Mouse (Mus musculus): Measurements from ENCODE around the gene Ncoa3. TPM values are rescaled to one million over a fixed set of nuclear protein-coding genes. Genes with fewer than 3 reads are reported as not detected.
A peak's percentile ranks its signal among the peaks of the same experiment; 100 is the strongest.

Gene Ncoa3
- polyA plus RNA-seq, 1 experiment from 2014 or later: 17.4 TPM

DNA sequence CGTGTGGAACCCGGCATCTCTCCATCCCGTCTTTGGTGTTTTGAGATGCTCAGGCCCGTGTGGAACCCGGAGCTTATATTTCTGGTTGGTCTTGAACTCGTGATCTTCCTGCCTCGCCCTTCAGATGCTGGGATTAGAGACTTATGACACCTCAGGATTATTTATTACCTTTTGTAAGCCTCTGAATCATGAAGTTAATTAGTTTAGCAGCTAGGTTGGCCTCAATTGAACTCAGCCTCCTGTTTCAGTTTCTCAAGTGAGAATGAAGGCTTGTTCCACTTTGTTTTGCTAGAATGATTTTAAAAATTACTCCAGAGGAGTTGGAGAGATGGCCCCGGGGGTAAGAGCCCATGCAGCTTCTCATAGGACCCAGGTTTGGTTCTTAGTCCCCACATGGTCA lies 3.3 kb downstream of the Ncoa3 start:
- DNase-seq (ENCODE audit: low spot score) (no peak), ATAC-seq (replicated peaks; ENCODE audit: low FRiP score) (no peak)
- no peak overlapping the region for H3K4me2 ChIP-seq (ENCODE audit: low read depth, low read length, severe bottlenecking)
- H3K36me3 ChIP-seq (ENCODE audit: control insufficient read depth, insufficient read depth, low read length): no peaks in the 10 kb centered on the region
- H3K27me3 ChIP-seq (ENCODE audit: control insufficient read depth, insufficient read depth, low read length): no peaks in the 10 kb centered on the region
- WGBS: 90% methylated on average over 8 of the region's 8 CpGs
- no peak overlapping the region for H3K4me3 ChIP-seq (ENCODE audit: low read depth, low read length)
- H3K9ac ChIP-seq (ENCODE audit: low read length): no peak overlapping the region
- no peak overlapping the region for H3K27ac ChIP-seq (ENCODE audit: low read depth, low read length)
- H3K4me1 ChIP-seq (replicated peaks; ENCODE audit: control insufficient read depth, insufficient read depth, low read length): peaks cover 9% of the 10 kb centered on the region
- peaks cover 2% of the 10 kb centered on the region; the same call in 1 of the 2 replicates for H3K9me3 ChIP-seq (ENCODE audit: control insufficient read depth, low read length)

DNA sequence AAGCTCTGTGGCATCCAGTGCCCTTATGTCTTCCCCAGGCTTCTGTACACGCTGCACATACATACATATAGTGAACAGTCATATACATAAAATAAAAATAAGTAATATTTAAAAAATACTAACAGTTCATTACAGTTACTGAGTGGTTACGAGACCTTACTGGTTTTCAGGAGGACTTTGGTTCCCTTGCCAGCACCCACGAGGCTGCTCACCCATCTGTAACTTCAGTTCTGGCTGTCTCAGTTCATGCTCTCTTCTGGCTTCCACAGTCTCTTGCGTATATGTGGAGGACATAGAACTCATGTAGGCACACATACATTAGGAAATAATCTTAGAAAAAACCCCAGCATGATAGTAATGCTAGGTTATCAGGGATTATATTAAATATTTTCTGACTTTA lies 3.7 kb downstream of the Ncoa3 start:
- Histone ChIP-seq H3K4me3 (ENCODE audit: low read depth, low read length) (no peak overlapping the region), H3K9me3 (ENCODE audit: control insufficient read depth, low read length) (peaks cover 2% of the 10 kb centered on the region; the same call in 1 of the 2 replicates), H3K9ac (ENCODE audit: low read length) (no peak overlapping the region), H3K27ac (ENCODE audit: low read depth, low read length) (no peak overlapping the region), H3K27me3 (ENCODE audit: control insufficient read depth, insufficient read depth, low read length) (no peaks in the 10 kb centered on the region), H3K4me2 (ENCODE audit: low read depth, low read length, severe bottlenecking) (no peak overlapping the region), H3K36me3 (ENCODE audit: control insufficient read depth, insufficient read depth, low read length) (no peaks in the 10 kb centered on the region), H3K4me1 (replicated peaks; ENCODE audit: control insufficient read depth, insufficient read depth, low read length) (peaks cover 11% of the 10 kb centered on the region)
- DNase-seq (ENCODE audit: low spot score) (no peak), ATAC-seq (replicated peaks; ENCODE audit: low FRiP score) (no peak)
- 91% methylated on average over 4 of the region's 4 CpGs for WGBS

DNA sequence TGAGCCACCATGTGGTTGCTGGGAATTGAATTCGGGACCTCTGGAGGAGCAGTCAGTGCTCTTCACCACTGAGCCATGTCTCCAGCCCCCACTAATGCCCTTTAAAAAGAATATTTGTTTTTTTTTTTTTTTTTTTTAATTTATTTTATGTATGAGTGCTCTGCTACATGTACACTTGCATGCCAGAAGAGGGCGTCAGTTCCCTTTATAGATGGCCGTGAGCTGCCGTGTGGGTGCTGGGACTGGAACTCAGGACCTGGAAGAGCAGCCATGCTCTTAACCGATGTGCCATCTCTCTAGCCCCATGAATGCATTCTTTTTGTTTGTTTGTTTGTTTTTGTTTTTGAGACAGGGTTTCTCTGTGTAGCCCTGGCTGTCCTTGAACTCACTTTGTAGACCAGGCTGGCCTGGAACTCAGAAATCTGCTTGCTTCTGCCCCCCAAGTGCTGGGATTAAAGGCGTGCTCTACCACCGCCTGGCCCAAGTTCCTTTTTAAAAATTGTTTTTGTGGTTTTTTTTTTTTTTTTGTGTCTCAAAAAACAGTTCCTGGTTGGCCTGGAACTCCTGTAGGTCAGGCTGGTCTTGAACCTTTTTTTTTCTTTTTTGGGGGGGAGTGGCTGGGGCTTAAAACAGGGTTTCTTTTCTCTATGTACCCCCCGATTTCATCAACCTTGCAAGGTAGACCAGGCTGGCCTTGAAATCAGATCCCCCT lies 5.0 kb downstream of the Ncoa3 start:
- Histone ChIP-seq H3K27me3 (ENCODE audit: control insufficient read depth, insufficient read depth, low read length) (no peaks in the 10 kb centered on the region), H3K36me3 (ENCODE audit: control insufficient read depth, insufficient read depth, low read length) (no peaks in the 10 kb centered on the region), H3K9me3 (ENCODE audit: control insufficient read depth, low read length) (peaks cover 2% of the 10 kb centered on the region; the same call in 1 of the 2 replicates), H3K9ac (ENCODE audit: low read length) (no peak overlapping the region), H3K4me1 (replicated peaks; ENCODE audit: control insufficient read depth, insufficient read depth, low read length) (peaks cover 14% of the 10 kb centered on the region), H3K4me3 (ENCODE audit: low read depth, low read length) (no peak overlapping the region), H3K27ac (ENCODE audit: low read depth, low read length) (no peak overlapping the region), H3K4me2 (ENCODE audit: low read depth, low read length, severe bottlenecking) (no peak overlapping the region)
- ATAC-seq (replicated peaks; ENCODE audit: low FRiP score) (no peak), DNase-seq (ENCODE audit: low spot score) (no peak)
- 93% methylated on average over 8 of the region's 8 CpGs for WGBS

DNA sequence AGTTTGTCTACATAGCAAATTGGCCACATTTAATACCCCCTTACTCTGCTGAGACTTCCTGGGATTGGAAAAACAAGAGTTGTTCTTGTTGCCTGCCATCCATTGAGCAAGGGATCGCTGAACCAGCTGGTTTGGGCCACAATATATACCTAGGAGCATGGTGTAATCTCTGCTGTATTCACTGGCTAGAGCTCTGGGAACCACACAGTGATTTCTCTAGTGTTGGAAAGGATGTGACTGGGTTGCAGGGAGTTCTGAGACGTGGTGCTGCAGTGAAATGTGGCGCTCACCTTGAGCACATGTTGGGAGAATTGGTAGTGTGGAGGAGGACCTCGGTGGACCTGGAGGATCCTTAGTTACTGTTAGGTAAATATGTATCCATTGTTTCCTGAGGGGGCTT lies 6.5 kb downstream of the Ncoa3 start:
- Histone ChIP-seq H3K4me2 (ENCODE audit: low read depth, low read length, severe bottlenecking) (no peak overlapping the region), H3K27me3 (ENCODE audit: control insufficient read depth, insufficient read depth, low read length) (no peaks in the 10 kb centered on the region), H3K4me1 (replicated peaks; ENCODE audit: control insufficient read depth, insufficient read depth, low read length) (peaks cover 11% of the 10 kb centered on the region), H3K4me3 (ENCODE audit: low read depth, low read length) (no peak overlapping the region), H3K9ac (ENCODE audit: low read length) (no peak overlapping the region), H3K36me3 (ENCODE audit: control insufficient read depth, insufficient read depth, low read length) (no peaks in the 10 kb centered on the region), H3K27ac (ENCODE audit: low read depth, low read length) (no peak overlapping the region), H3K9me3 (ENCODE audit: control insufficient read depth, low read length) (peaks cover 2% of the 10 kb centered on the region; the same call in 1 of the 2 replicates)
- WGBS: 30% methylated on average over 4 of the region's 4 CpGs
- DNase-seq (ENCODE audit: low spot score) (no peak), ATAC-seq (replicated peaks; ENCODE audit: low FRiP score) (no peak)

DNA sequence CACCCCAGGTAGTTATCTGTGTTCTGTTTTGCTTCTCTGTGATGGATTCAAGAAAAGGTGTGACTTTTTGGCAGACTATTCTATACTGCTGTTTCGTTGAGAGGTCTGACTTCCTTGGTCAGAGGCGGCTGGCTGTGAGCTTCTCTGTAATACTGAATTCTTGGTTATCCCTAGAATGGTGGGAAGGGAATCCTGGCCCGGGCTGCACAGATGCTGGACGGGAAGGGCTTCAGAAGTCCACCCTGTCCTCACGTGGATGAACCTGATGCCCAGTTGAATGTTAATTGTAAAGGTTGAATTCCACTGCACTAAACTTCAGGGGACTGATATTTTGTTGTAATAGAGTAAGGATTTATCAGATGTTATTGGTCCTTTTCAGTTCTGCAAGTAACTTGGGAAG lies 7.4 kb downstream of the Ncoa3 start:
- Histone ChIP-seq H3K4me1 (replicated peaks; ENCODE audit: control insufficient read depth, insufficient read depth, low read length) (peaks cover 11% of the 10 kb centered on the region), H3K4me3 (ENCODE audit: low read depth, low read length) (no peak overlapping the region), H3K4me2 (ENCODE audit: low read depth, low read length, severe bottlenecking) (peak overlapping the region; percentile 33; the same call in 1 of the 2 replicates), H3K9me3 (ENCODE audit: control insufficient read depth, low read length) (no peaks in the 10 kb centered on the region), H3K27me3 (ENCODE audit: control insufficient read depth, insufficient read depth, low read length) (no peaks in the 10 kb centered on the region), H3K9ac (ENCODE audit: low read length) (no peak overlapping the region; the same call in 1 of the 2 replicates), H3K36me3 (ENCODE audit: control insufficient read depth, insufficient read depth, low read length) (no peaks in the 10 kb centered on the region), H3K27ac (ENCODE audit: low read depth, low read length) (peak overlapping the region; percentile 84; the same call in 1 of the 2 replicates)
- WGBS: 4% methylated on average over 5 of the region's 5 CpGs
- peak; percentile 68 for DNase-seq (ENCODE audit: low spot score)
- no peak for ATAC-seq (replicated peaks; ENCODE audit: low FRiP score)

DNA sequence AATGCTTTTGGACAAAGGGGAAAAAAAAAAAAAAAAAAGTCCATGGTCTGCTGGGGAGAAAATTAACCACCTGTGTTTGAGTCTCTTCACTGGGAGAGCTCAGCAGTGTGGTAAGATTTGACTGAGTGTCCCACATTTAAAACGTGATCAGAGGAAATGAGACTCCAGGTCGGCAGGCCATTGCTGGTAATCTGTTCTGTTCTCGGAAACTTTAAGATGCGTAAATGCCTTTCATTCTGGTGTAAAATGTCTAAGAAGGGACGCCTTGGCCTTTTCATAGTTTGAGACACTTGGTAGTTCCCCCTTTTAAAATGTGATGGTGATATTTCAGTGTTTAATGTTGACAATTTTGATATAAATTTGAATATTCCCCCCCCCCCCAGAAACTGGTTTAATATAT lies 7.8 kb downstream of the Ncoa3 start:
- Histone ChIP-seq H3K4me2 (ENCODE audit: low read depth, low read length, severe bottlenecking) (peak overlapping the region; percentile 33; the same call in 1 of the 2 replicates), H3K4me1 (replicated peaks; ENCODE audit: control insufficient read depth, insufficient read depth, low read length) (peaks cover 11% of the 10 kb centered on the region), H3K9me3 (ENCODE audit: control insufficient read depth, low read length) (no peaks in the 10 kb centered on the region), H3K4me3 (ENCODE audit: low read depth, low read length) (no peak overlapping the region), H3K27me3 (ENCODE audit: control insufficient read depth, insufficient read depth, low read length) (no peaks in the 10 kb centered on the region), H3K9ac (ENCODE audit: low read length) (no peak overlapping the region), H3K36me3 (ENCODE audit: control insufficient read depth, insufficient read depth, low read length) (no peaks in the 10 kb centered on the region), H3K27ac (ENCODE audit: low read depth, low read length) (peak overlapping the region; percentile 84)
- ATAC-seq (replicated peaks; ENCODE audit: low FRiP score): no peak
- 4% methylated on average over 5 of the region's 5 CpGs for WGBS
- no peak for DNase-seq (ENCODE audit: low spot score)

DNA sequence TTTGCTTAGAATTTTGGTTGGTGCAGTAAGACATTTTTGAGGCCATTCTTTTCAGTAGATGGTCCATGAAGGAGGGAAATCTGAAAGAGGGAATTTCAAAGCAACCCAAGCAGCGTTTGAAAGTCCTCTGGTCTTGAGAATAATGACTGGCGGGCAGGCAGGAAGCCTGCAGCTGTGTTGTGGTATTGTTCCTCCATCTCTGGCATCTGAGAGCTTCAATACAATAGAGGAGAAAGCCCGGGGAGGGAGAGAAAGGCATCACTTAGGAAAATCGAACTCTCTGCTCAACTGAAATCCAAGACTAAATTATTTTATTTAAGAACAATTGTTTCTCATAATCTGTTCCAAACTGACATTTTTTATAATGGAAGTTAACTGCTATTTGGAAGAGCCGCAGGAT lies 8.3 kb downstream of the Ncoa3 start:
- peaks cover 11% of the 10 kb centered on the region for H3K4me1 ChIP-seq (replicated peaks; ENCODE audit: control insufficient read depth, insufficient read depth, low read length)
- H3K27me3 ChIP-seq (ENCODE audit: control insufficient read depth, insufficient read depth, low read length): no peaks in the 10 kb centered on the region
- no peaks in the 10 kb centered on the region for H3K36me3 ChIP-seq (ENCODE audit: control insufficient read depth, insufficient read depth, low read length)
- H3K4me3 ChIP-seq (ENCODE audit: low read depth, low read length): no peak overlapping the region
- 6% methylated on average over 5 of the region's 5 CpGs for WGBS
- H3K9ac ChIP-seq (ENCODE audit: low read length): peak overlapping the region; percentile 37; the same call in 1 of the 2 replicates
- H3K27ac ChIP-seq (ENCODE audit: low read depth, low read length): peak overlapping the region; percentile 84
- H3K4me2 ChIP-seq (ENCODE audit: low read depth, low read length, severe bottlenecking): peak overlapping the region; percentile 30; the same call in 1 of the 2 replicates
- ATAC-seq (replicated peaks; ENCODE audit: low FRiP score) (0 out of 2 replicates have a peak, but pooled peaks have one; percentile 39), DNase-seq (ENCODE audit: low spot score) (no peak)
- H3K9me3 ChIP-seq (ENCODE audit: control insufficient read depth, low read length): no peaks in the 10 kb centered on the region

DNA sequence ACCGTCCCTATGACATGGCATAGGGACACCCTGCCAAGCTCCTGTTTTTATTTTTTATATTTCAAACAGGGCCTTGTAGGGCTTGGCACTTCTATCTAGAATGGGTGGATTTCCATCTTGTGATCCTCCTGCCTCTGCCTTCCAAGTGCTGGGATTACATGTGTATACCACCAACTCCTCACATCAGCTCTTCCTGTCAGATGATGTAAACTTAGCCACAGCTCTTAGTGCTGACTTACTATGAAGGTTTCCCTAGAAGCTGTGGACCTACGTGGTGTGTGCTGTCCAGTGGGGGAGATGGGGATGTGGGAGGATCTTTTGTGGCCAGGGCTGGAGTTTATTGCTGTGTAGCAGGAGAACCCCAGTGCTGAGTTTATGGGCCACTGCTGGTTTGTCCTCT lies 8.9 kb downstream of the Ncoa3 start:
- H3K4me2 ChIP-seq (ENCODE audit: low read depth, low read length, severe bottlenecking): no peak overlapping the region; the same call in 1 of the 2 replicates
- peak overlapping the region; percentile 37; the same call in 1 of the 2 replicates for H3K9ac ChIP-seq (ENCODE audit: low read length)
- DNase-seq (ENCODE audit: low spot score) (no peak), ATAC-seq (replicated peaks; ENCODE audit: low FRiP score) (no peak)
- no peaks in the 10 kb centered on the region for H3K9me3 ChIP-seq (ENCODE audit: control insufficient read depth, low read length)
- H3K27me3 ChIP-seq (ENCODE audit: control insufficient read depth, insufficient read depth, low read length): no peaks in the 10 kb centered on the region
- H3K4me1 ChIP-seq (replicated peaks; ENCODE audit: control insufficient read depth, insufficient read depth, low read length): peaks cover 11% of the 10 kb centered on the region
- no peaks in the 10 kb centered on the region for H3K36me3 ChIP-seq (ENCODE audit: control insufficient read depth, insufficient read depth, low read length)
- H3K27ac ChIP-seq (ENCODE audit: low read depth, low read length): peak overlapping the region; percentile 84
- WGBS: 32% methylated on average over 2 of the region's 2 CpGs
- no peak overlapping the region for H3K4me3 ChIP-seq (ENCODE audit: low read depth, low read length)

DNA sequence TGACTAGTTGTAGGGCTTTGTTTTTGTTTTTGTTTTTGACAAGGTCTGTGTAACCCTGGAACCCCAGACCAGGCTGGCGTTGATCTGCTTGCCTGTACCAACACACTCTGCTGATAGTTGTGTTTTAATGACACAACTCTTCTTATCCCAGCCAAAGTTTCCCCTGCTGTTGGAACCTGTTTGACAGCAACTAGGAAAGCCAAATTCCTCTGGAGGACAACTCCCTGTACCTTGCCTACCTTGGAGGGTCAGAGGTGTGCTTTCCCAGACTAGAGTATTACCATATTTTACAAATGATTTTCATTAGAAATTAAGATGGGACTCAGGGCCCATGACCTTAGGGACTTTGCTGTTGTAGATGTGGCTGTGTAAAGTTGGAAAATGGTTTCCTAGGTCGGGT lies 9.3 kb downstream of the Ncoa3 start:
- H3K36me3 ChIP-seq (ENCODE audit: control insufficient read depth, insufficient read depth, low read length): no peaks in the 10 kb centered on the region
- H3K4me1 ChIP-seq (replicated peaks; ENCODE audit: control insufficient read depth, insufficient read depth, low read length): peaks cover 11% of the 10 kb centered on the region
- ATAC-seq (replicated peaks; ENCODE audit: low FRiP score) (no peak), DNase-seq (ENCODE audit: low spot score) (no peak)
- no peak overlapping the region for H3K9ac ChIP-seq (ENCODE audit: low read length)
- no peaks in the 10 kb centered on the region for H3K9me3 ChIP-seq (ENCODE audit: control insufficient read depth, low read length)
- peak overlapping the region; percentile 84 for H3K27ac ChIP-seq (ENCODE audit: low read depth, low read length)
- WGBS: 81% methylated on average over 2 of the region's 2 CpGs
- H3K4me2 ChIP-seq (ENCODE audit: low read depth, low read length, severe bottlenecking): no peak overlapping the region
- no peak overlapping the region for H3K4me3 ChIP-seq (ENCODE audit: low read depth, low read length)
- H3K27me3 ChIP-seq (ENCODE audit: control insufficient read depth, insufficient read depth, low read length): no peaks in the 10 kb centered on the region
